Mouse (Mus musculus) MEL (cell line): ENCODE data around the gene Ddost. TPM values are rescaled to one million over a fixed set of nuclear protein-coding genes. Genes with fewer than 3 reads are reported as not detected.

Experiments used
- DNase-seq: peaks from one replicate; pipeline ENCODE4 v3.0.0; 2011; ENCODE audit warnings: low read depth, low spot score
- H3K27ac ChIP-seq: 2 replicates; pipeline ENCODE4 v1.5.1; 2012; ENCODE audit warnings: low read depth, mild to moderate bottlenecking, control low read depth, low read length, moderate library complexity; ENCODE audit not compliant: control insufficient read depth
- H3K27me3 ChIP-seq, 2 experiments: fragments of 150-350 bp in 1 of 2; sonication (generic) in 1 of 2; 2 replicates each; pipeline ENCODE4 v1.6.1; 2012; ENCODE audit warnings: low read length in 2 of 2, mild to moderate bottlenecking in 2 of 2, improper control_type of control experiment in 1 of 2, moderate library complexity in 1 of 2; ENCODE audit not compliant: insufficient read depth in 2 of 2, control insufficient read depth in 1 of 2
- H3K36me3 ChIP-seq, 2 experiments: 2 replicates each; pipeline ENCODE4 v1.6.1; 2012 to 2014; ENCODE audit warnings: low read length in 2 of 2, improper control_type of control experiment in 1 of 2, inconsistent platforms in 1 of 2, mild to moderate bottlenecking in 1 of 2; ENCODE audit not compliant: insufficient read depth in 2 of 2, control insufficient read depth in 1 of 2
- H3K4me1 ChIP-seq, 2 experiments: fragments of 150-350 bp in 1 of 2; sonication (generic) in 1 of 2; 2 replicates each; pipeline ENCODE4 v1.6.1; 2012; ENCODE audit warnings: low read length in 2 of 2, improper control_type of control experiment in 1 of 2, mild to moderate bottlenecking in 1 of 2; ENCODE audit not compliant: insufficient read depth in 2 of 2, control insufficient read depth in 1 of 2
- H3K4me3 ChIP-seq, 2 experiments: fragments of 150-350 bp in 1 of 2; sonication (generic) in 1 of 2; 2 replicates each; pipeline ENCODE4 v1.5.1; 2012; ENCODE audit warnings: low read depth in 2 of 2, low read length in 2 of 2, mild to moderate bottlenecking in 2 of 2, moderate library complexity in 2 of 2, control low read depth in 1 of 2, improper control_type of control experiment in 1 of 2; ENCODE audit not compliant: control insufficient read depth in 1 of 2, insufficient read depth in 1 of 2
- H3K79me2 ChIP-seq: 2 replicates; pipeline ENCODE4 v1.6.1; 2012; ENCODE audit warnings: mild to moderate bottlenecking, low read length, moderate library complexity; ENCODE audit not compliant: control insufficient read depth, poor library complexity, insufficient read depth
- H3K9ac ChIP-seq: 2 replicates; pipeline ENCODE4 v1.6.1; 2012; ENCODE audit warnings: low read depth, mild to moderate bottlenecking, control low read depth, low read length, moderate library complexity; ENCODE audit not compliant: control insufficient read depth, poor library complexity, severe bottlenecking
- H3K9me3 ChIP-seq: fragments of 150-350 bp; sonication (generic); replicated peaks from 2 replicates; pipeline ENCODE4 v1.6.1; 2012; ENCODE audit warnings: mild to moderate bottlenecking, low read length, improper control_type of control experiment, moderate library complexity; ENCODE audit not compliant: insufficient read depth
- BHLHE40 ChIP-seq: IDR thresholded peaks from 2 replicates; pipeline ENCODE4 v1.6.1; 2012; ENCODE audit warnings: low read depth, mild to moderate bottlenecking, inconsistent platforms, low read length, improper control_type of control experiment, borderline replicate concordance
- CTCF ChIP-seq, 3 experiments: IDR thresholded peaks in 2 of 3; conservative IDR thresholded peaks in 1 of 3; 2 replicates each; pipeline ENCODE4 v1.5.1; 2011 to 2012; ENCODE audit warnings: low read length in 3 of 3, low read depth in 2 of 3, mild to moderate bottlenecking in 2 of 3, improper control_type of control experiment in 1 of 3, inconsistent platforms in 1 of 3, mixed read lengths in 1 of 3, moderate library complexity in 1 of 3; ENCODE audit not compliant: control insufficient read depth in 1 of 3, insufficient read depth in 1 of 3, poor library complexity in 1 of 3, severe bottlenecking in 1 of 3
- ELF1 ChIP-seq: IDR thresholded peaks from 2 replicates; pipeline ENCODE4 v1.6.1; 2014; ENCODE audit warnings: low read depth, mild to moderate bottlenecking, inconsistent platforms, low read length, improper control_type of control experiment, moderate library complexity
- HCFC1 ChIP-seq: IDR thresholded peaks from 2 replicates; pipeline ENCODE4 v1.6.1; 2012; ENCODE audit warnings: low read depth, mild to moderate bottlenecking, inconsistent platforms, low read length, improper control_type of control experiment, moderate library complexity
- MAZ ChIP-seq: IDR thresholded peaks from 2 replicates; pipeline ENCODE4 v1.6.1; 2012; ENCODE audit warnings: low read depth, mild to moderate bottlenecking, inconsistent platforms, low read length, improper control_type of control experiment
- MYB ChIP-seq: IDR thresholded peaks from 2 replicates; pipeline ENCODE4 v1.6.1; 2011; ENCODE audit warnings: mild to moderate bottlenecking, low read depth, low read length, improper control_type of control experiment
- MYC ChIP-seq: IDR thresholded peaks from 2 replicates; pipeline ENCODE4 v1.6.1; 2011; ENCODE audit warnings: low read depth, mild to moderate bottlenecking, low read length, improper control_type of control experiment, moderate library complexity
- NRF1 ChIP-seq: IDR thresholded peaks from 2 replicates; pipeline ENCODE4 v1.6.1; 2014; ENCODE audit warnings: low read depth, mild to moderate bottlenecking, inconsistent platforms, low read length, improper control_type of control experiment, moderate library complexity; ENCODE audit not compliant: poor library complexity, insufficient read depth, severe bottlenecking
- POLR2A ChIP-seq, 2 experiments: IDR thresholded peaks; 2 replicates each; pipeline ENCODE4 v1.6.1; 2011 to 2012; ENCODE audit warnings: low read length in 2 of 2, mild to moderate bottlenecking in 2 of 2, control low read depth in 1 of 2, improper control_type of control experiment in 1 of 2, low read depth in 1 of 2, moderate library complexity in 1 of 2; ENCODE audit not compliant: control insufficient read depth in 1 of 2, insufficient read depth in 1 of 2, poor library complexity in 1 of 2
- POLR2AphosphoS2 ChIP-seq: IDR thresholded peaks from 2 replicates; pipeline ENCODE4 v1.6.1; 2011; ENCODE audit warnings: low read length, improper control_type of control experiment
- TAL1 ChIP-seq: IDR thresholded peaks from 2 replicates; pipeline ENCODE4 v1.6.1; 2012; ENCODE audit warnings: mild to moderate bottlenecking, inconsistent platforms, low read length, moderate library complexity, mixed read lengths
- ZC3H11A ChIP-seq: IDR thresholded peaks from 2 replicates; pipeline ENCODE4 v1.6.1; 2012; ENCODE audit warnings: low read depth, mild to moderate bottlenecking, inconsistent platforms, low read length, improper control_type of control experiment
- ZKSCAN1 ChIP-seq: IDR thresholded peaks from 2 replicates; pipeline ENCODE4 v1.6.1; 2012; ENCODE audit warnings: low read depth, mild to moderate bottlenecking, inconsistent platforms, low read length, improper control_type of control experiment, moderate library complexity
- ZNF384 ChIP-seq: IDR thresholded peaks from 2 replicates; pipeline ENCODE4 v1.6.1; 2012; ENCODE audit warnings: low read depth, mild to moderate bottlenecking, inconsistent platforms, low read length, improper control_type of control experiment
- polyA plus RNA-seq, 2 experiments: library from polyadenylated mRNA; stranded (reverse) in 1 of 2; unstranded in 1 of 2; fragments of >175 nt in 1 of 2; fragments of >200 nt in 1 of 2; gene quantifications; 2 replicates each; pipeline versions ENCODE4 v1.2.1 to v1.2.4; 2012; ENCODE audit warnings: low replicate concordance in 2 of 2, low read depth in 1 of 2; ENCODE audit not compliant: insufficient read length in 2 of 2, insufficient read depth in 1 of 2, missing spikeins in 1 of 2
- total RNA-seq: library from RNA; depleted of rRNA; stranded (reverse); fragments of 300-350 nt; gene quantifications from 2 replicates; pipeline ENCODE4 v1.2.3, GENCODE M21; 2012

Gene Ddost
- total and polyA plus RNA-seq, 3 experiments: 68.9 to 402 (median 283) TPM

DNA sequence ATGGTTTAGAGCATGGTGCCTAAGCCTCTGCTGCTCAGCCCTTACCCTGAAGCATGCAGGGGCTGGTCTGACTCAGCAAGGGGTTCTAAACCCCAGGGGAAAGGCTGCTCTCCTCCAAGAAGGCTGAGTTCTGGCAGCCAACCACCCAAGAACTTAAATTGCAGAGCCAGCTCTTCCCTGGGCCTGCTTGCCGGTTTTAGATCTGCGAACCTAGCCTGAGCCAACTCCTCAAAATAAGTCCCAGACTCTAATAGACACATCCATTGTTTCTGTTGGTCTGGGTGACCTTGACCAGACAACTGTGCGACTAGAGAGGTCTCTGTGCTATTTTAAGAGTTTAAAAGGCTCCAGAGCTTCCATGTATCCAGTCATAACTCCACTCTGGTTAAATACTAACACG lies 19.2 kb downstream of the Ddost start:
- no peak overlapping the region for H3K9ac ChIP-seq
- H3K4me1 ChIP-seq: peaks cover 0 to 4% of the 10 kb centered on the region in 2 experiments; a peak in 1 of 4 replicates
- H3K4me3 ChIP-seq: no peak overlapping the region
- no peaks in the 10 kb centered on the region for H3K9me3 ChIP-seq
- peaks cover 3% of the 10 kb centered on the region; the same call in 1 of the 2 replicates for H3K79me2 ChIP-seq
- no peak for TF ChIP-seq ZNF384
- no peak for TF ChIP-seq ZKSCAN1
- no peak for TF ChIP-seq NRF1
- TF ChIP-seq MYB: no peak
- TF ChIP-seq ELF1: no peak
- TF ChIP-seq BHLHE40: no peak
- no peak for TF ChIP-seq CTCF (IDR thresholded peaks at IDR 0.05 in 2 of 3, conservative IDR thresholded peaks at IDR 0.05 in 1 of 3; ENCODE audit: control insufficient read depth in 1 of 3, insufficient read depth in 1 of 3, low read depth in 2 of 3, low read length in 3 of 3, poor library complexity in 1 of 3, severe bottlenecking in 1 of 3)
- no peak for DNase-seq
- no peak overlapping the region for H3K27ac ChIP-seq
- H3K36me3 ChIP-seq: 0 out of 4 replicates have a peak, but pooled peaks cover 0 to 2% of the 10 kb centered on the region in 2 experiments
- no peaks in the 10 kb centered on the region for H3K27me3 ChIP-seq

- no peak for DNase-seq
- no peaks in the 10 kb centered on the region for H3K27me3 ChIP-seq
- H3K4me3 ChIP-seq: no peak overlapping the region
- no peaks in the 10 kb centered on the region for H3K9me3 ChIP-seq
- TF ChIP-seq MAZ (no peak), POLR2A (IDR thresholded peaks at IDR 0.05; ENCODE audit: control insufficient read depth in 1 of 2, insufficient read depth in 1 of 2, low read depth in 1 of 2, low read length in 2 of 2, poor library complexity in 1 of 2) (no peak), TAL1 (no peak)
- TF ChIP-seq, all 39 proteins: peak for 0
- Histone ChIP-seq H3K27ac (no peak overlapping the region), H3K36me3 (0 out of 4 replicates have a peak, but pooled peaks cover 0 to 2% of the 10 kb centered on the region in 2 experiments), H3K79me2 (peaks cover 3% of the 10 kb centered on the region; the same call in 1 of the 2 replicates), H3K9ac (no peak overlapping the region), H3K4me1 (peaks cover 0 to 4% of the 10 kb centered on the region in 2 experiments; a peak in 1 of 4 replicates)
Measured at GRCm38 (mm10) chr4:138324451-138324850, 19.9 kb downstream of the Ddost start.

GRCm38 (mm10) chr4:138325466-138326076 lies 21.0 kb downstream of the Ddost start:
- Histone ChIP-seq H3K27ac (peak overlapping the region; percentile 45), H3K27me3 (no peaks in the 10 kb centered on the region), H3K9me3 (no peaks in the 10 kb centered on the region), H3K36me3 (0 out of 4 replicates have a peak, but pooled peaks cover 0 to 2% of the 10 kb centered on the region in 2 experiments), H3K4me3 (peak overlapping the region; percentile 90 to 92), H3K9ac (peak overlapping the region; percentile 90), H3K4me1 (peaks cover 0 to 4% of the 10 kb centered on the region in 2 experiments; a peak in 1 of 4 replicates), H3K79me2 (peaks cover 3% of the 10 kb centered on the region; the same call in 1 of the 2 replicates)
- peak; percentile 88 for DNase-seq
- TF ChIP-seq ZC3H11A: no peak
- no peak for TF ChIP-seq HCFC1
- TF ChIP-seq POLR2AphosphoS2: 0 out of 2 replicates have a peak, but pooled peaks have one; percentile 34
- TF ChIP-seq MYC: no peak
- peak in 1 of 2 experiments; percentile 23; a peak in 1 of 4 replicates for TF ChIP-seq POLR2A (IDR thresholded peaks at IDR 0.05; ENCODE audit: control insufficient read depth in 1 of 2, insufficient read depth in 1 of 2, low read depth in 1 of 2, low read length in 2 of 2, poor library complexity in 1 of 2)
